Mouse (Mus musculus) heart, adult 2 months (tissue): Measurements from ENCODE around the gene Large1. TPM values are rescaled to one million over a fixed set of nuclear protein-coding genes. Genes with fewer than 3 reads are reported as not detected.

Experiments
- DNase-seq, 2 experiments: peaks; one replicate each; pipeline ENCODE4 v3.0.0; 2021
- H3K27ac ChIP-seq: fragments of 200-600 bp; 2 replicates; pipeline ENCODE4 v1.8.1; 2022
- H3K27me3 ChIP-seq: fragments of 200-500 bp; 2 replicates; pipeline ENCODE4 v1.6.1; 2012; ENCODE audit warnings: mild to moderate bottlenecking, low read length, inconsistent platforms, mixed read lengths; ENCODE audit not compliant: control insufficient read depth, insufficient read depth
- H3K36me3 ChIP-seq: fragments of 200-500 bp; 2 replicates; pipeline ENCODE4 v1.6.1; 2012; ENCODE audit warnings: low read length, inconsistent platforms; ENCODE audit not compliant: control insufficient read depth, insufficient read depth
- H3K4me1 ChIP-seq: fragments of 200-500 bp; 2 replicates; pipeline ENCODE4 v1.6.1; 2011; ENCODE audit warnings: low read length; ENCODE audit not compliant: control insufficient read depth, insufficient read depth
- H3K4me3 ChIP-seq: fragments of 200-600 bp; 2 replicates; pipeline ENCODE4 v1.8.1; 2022
- H3K79me2 ChIP-seq: fragments of 200-500 bp; replicated peaks from 2 replicates; pipeline ENCODE4 v1.6.1; 2012; ENCODE audit warnings: mild to moderate bottlenecking, inconsistent platforms, low read length, moderate library complexity, mixed read lengths; ENCODE audit not compliant: control insufficient read depth, insufficient read depth
- H3K9ac ChIP-seq: fragments of 200-500 bp; 2 replicates; pipeline ENCODE4 v1.6.1; 2012; ENCODE audit warnings: low read depth, mild to moderate bottlenecking, control low read depth, inconsistent platforms, low read length, mixed read lengths
- CTCF ChIP-seq: fragments of 200-600 bp; IDR thresholded peaks from 2 replicates; pipeline ENCODE4 v1.8.1; 2022; ENCODE audit warnings: antibody characterized with exemption, mild to moderate bottlenecking, moderate library complexity
- EP300 ChIP-seq: fragments of 200-500 bp; IDR thresholded peaks from 2 replicates; pipeline ENCODE4 v1.6.1; 2011; ENCODE audit warnings: low read depth, low read length, control low read depth; ENCODE audit not compliant: insufficient read depth
- POLR2A ChIP-seq: fragments of 200-500 bp; IDR thresholded peaks from 2 replicates; pipeline ENCODE4 v1.6.1; 2011; ENCODE audit warnings: mild to moderate bottlenecking, low read depth, low read length, control low read depth; ENCODE audit not compliant: insufficient read depth
- WGBS: fragments of 180-500 bp; shearing (Covaris S2); methylation state at CpG from one replicate; pipeline ENCODE4 v1.1.7; 2018; 5-methylcytosine and 5-hydroxymethylcytosine counted together
- intact Hi-C: fragments of 180-260 bp; cut with DNase I; formaldehyde crosslinking; loops from one replicate; pipeline ENCODE4 v1.15.1; 2025
- polyA plus RNA-seq: library from polyadenylated mRNA; depleted of rRNA; stranded (reverse); fragments of >200 nt; gene quantifications from 2 replicates; pipeline ENCODE4 v1.2.3, GENCODE M21; 2012
- total RNA-seq, 2 experiments: library from RNA; stranded (reverse); gene quantifications; 2 replicates each; pipeline ENCODE4 v1.2.3; 2021

The Large1 gene
- total and polyA plus RNA-seq, 3 experiments = 20.7 to 42.0 (median 36.0) TPM

DNA sequence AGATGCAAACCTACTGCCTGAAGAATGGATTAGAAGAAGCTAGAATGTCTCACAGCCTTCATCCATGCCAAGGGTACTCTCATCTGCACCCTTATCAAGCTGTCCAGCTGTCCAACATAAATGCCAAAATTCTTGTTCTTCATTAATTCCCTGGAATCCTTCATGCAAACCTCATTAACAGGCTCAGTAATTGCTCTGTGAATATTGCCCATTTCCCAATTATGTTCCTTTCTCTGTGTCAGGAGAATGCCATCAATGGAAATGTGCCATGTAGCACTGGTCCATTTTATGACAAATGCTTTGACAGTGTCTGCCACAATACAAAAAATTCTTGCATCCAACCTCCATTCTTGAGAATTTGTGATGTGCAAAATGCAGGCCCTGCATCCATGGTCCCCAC, 82.3 kb downstream of the Large1 start:
- Histone ChIP-seq H3K9ac (no peak overlapping the region), H3K4me3 (no peak overlapping the region)
- intact Hi-C loops = no loop called here

DNA sequence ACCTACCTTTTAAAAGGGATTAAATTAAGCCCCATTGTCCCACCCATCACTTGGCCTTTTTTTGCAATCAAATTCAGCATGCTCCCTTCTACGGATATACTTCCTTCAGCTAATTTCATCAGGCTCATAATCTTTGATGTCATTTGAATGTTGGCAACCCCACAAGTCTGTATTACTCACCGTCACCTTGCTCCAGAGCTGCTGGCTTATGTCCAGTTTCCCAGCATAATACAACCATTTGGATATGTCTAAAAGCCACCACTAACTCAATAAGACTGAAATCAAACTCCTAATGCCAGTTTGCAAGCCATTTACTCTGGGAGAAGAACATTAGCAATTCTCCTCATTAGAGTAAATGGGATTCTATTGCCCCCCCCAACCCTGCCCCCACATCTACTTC, 95.4 kb downstream of the Large1 start:
- Histone ChIP-seq H3K4me1 (no peaks in the 10 kb centered on the region; the same call in 1 of the 2 replicates), H3K9ac (no peak overlapping the region), H3K4me3 (no peak overlapping the region), H3K36me3 (peaks cover 2% of the 10 kb centered on the region), H3K27ac (no peak overlapping the region), H3K27me3 (no peaks in the 10 kb centered on the region), H3K79me2 (peaks cover 1% of the 10 kb centered on the region; the same call in 1 of the 2 replicates)
- WGBS = 5% methylated on average over 2 of the region's 2 CpGs
- no peak for DNase-seq
- TF ChIP-seq POLR2A (no peak), CTCF (no peak), EP300 (no peak)
- intact Hi-C loops = loop anchor here (2.0 kb wide), 1 partner anchor 15 kb away; no protein-coding TSS in a partner anchor

More for the DNA sequence above, 82.3 kb downstream of the Large1 start:
- H3K36me3 ChIP-seq = peaks cover 9% of the 10 kb centered on the region
- DNase-seq = no peak
- no peak overlapping the region for H3K27ac ChIP-seq
- peaks cover 1% of the 10 kb centered on the region; the same call in 1 of the 2 replicates for H3K79me2 ChIP-seq
- H3K4me1 ChIP-seq = peaks cover 9% of the 10 kb centered on the region
- no peak for TF ChIP-seq POLR2A
- TF ChIP-seq CTCF = no peak
- TF ChIP-seq EP300 = no peak
- no peaks in the 10 kb centered on the region for H3K27me3 ChIP-seq

DNA sequence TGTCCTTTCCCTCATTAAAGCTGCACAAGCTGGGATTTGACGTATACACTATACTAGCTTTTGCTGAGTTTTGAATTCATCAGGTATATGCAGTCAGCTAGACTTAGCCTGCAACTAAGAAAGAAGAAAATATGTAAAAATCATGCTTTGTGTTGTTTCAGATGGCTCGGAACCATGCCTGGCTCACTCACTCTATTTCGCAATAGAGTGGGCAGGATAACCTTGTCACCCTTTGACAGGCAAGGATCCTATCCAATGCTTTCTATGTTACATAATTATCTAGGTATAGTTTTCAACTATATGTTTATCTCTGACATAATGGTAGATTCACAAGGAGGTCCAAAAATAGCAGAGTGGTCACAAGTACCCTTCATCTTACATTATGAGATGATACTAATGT, 109.2 kb downstream of the Large1 start:
- no peak for DNase-seq
- WGBS = 96% methylated on average over 3 of the region's 3 CpGs
- H3K4me1 ChIP-seq = no peaks in the 10 kb centered on the region; the same call in 1 of the 2 replicates
- no peak overlapping the region for H3K9ac ChIP-seq
- no peak overlapping the region for H3K27ac ChIP-seq
- no peak for TF ChIP-seq EP300
- intact Hi-C loops = no loop called here
- H3K79me2 ChIP-seq = no peaks in the 10 kb centered on the region; the same call in 1 of the 2 replicates
- H3K36me3 ChIP-seq = no peaks in the 10 kb centered on the region
- no peaks in the 10 kb centered on the region for H3K27me3 ChIP-seq
- no peak overlapping the region for H3K4me3 ChIP-seq

DNA sequence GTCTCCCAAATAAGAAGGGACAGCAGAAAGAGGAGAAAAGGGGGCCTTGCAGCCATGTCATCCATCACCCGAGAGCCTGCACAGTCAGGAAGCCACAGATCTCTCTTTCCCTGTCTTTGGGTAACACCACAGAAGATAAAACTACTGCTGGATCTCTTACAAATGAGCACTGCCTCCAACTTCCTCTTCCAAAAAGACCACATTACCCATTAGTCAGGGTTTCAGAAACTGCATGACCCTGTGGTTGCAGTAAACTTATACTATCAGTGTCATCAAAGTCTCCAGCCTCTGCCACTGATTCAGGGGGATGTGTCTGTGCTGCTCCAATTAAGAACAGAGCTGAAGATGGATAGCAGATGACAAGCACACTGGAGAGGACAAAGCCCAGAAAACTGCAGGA, 111.3 kb downstream of the Large1 start:
- H3K4me1 ChIP-seq = no peaks in the 10 kb centered on the region; the same call in 1 of the 2 replicates
- no peak for DNase-seq
- no peaks in the 10 kb centered on the region for H3K27me3 ChIP-seq
- 59% methylated on average over 1 of the region's 1 CpGs for WGBS
- TF ChIP-seq CTCF (no peak), EP300 (no peak), POLR2A (no peak)
- H3K9ac ChIP-seq = no peak overlapping the region
- no peaks in the 10 kb centered on the region; the same call in 1 of the 2 replicates for H3K79me2 ChIP-seq
- intact Hi-C loops = loop anchor here (2.0 kb wide), 1 partner anchor 17 kb away; no protein-coding TSS in a partner anchor
- H3K4me3 ChIP-seq = no peak overlapping the region
- H3K36me3 ChIP-seq = no peaks in the 10 kb centered on the region
- no peak overlapping the region for H3K27ac ChIP-seq

DNA sequence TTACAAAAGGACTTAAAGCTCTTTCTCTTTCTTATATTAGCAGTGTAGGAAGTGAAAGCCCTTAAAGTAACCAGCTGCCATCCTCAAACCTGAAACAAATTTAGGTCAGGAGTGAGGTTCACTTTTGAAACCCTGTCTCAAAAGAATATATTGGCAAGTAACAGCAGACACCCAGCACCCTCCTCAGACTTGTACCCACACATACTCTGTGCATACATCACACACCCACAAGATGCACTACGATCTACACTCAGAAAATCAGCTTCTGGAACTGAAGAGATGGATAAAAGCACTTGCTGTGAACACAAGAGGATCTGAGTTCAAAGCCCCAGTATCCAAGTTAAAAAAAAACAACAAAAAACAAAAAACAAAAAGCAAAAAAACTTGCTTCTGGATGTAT, 119.1 kb downstream of the Large1 start:
- intact Hi-C loops = no loop called here

DNA sequence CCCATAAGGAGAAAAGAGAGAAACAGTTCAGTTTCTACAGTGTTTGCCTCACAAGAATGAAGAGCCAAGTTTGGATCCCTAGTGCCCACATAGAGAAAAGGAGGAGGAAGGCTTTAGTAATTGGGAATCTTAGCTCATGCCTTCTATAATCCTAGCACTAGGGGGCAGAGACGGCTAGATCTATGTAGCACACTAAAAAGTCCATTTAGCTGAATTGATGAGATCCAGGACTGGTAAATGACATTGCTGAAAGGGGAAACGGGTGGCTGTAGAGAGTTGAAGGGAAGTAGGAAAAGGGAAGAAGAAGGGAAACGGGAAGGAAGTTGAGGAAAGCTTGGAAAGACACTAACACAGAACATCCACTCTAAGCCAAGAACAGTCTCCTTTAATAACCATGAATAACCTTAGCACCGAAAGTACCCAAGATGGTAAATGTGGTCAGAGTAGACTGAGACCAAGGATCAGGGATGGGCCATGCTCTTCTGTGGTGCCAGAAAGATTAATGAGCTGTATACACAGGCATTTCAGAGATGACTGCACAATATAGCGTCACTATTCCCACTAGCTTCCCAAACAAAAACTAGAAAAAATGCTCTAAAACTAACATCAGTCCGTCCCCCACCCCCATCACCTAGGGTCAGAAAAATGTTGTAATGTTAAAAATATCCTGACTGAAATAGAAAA, 119.8 kb downstream of the Large1 start:
- H3K4me3 ChIP-seq = no peak overlapping the region
- H3K27ac ChIP-seq = no peak overlapping the region
- intact Hi-C loops = loop anchor here (2.0 kb wide), 1 partner anchor 121 kb away; no protein-coding TSS in a partner anchor
- no peak overlapping the region for H3K9ac ChIP-seq
- H3K36me3 ChIP-seq = no peaks in the 10 kb centered on the region
- WGBS = 43% methylated on average over 6 of the region's 6 CpGs
- H3K27me3 ChIP-seq = no peaks in the 10 kb centered on the region
- no peak for TF ChIP-seq EP300
- TF ChIP-seq CTCF = peak; percentile 87
- TF ChIP-seq POLR2A = no peak
- H3K79me2 ChIP-seq = no peaks in the 10 kb centered on the region; the same call in 1 of the 2 replicates
- H3K4me1 ChIP-seq = peaks cover 1% of the 10 kb centered on the region; the same call in 1 of the 2 replicates
- DNase-seq = peak in 1 of 2 experiments; percentile 10

More for the DNA sequence above, 119.1 kb downstream of the Large1 start:
- Histone ChIP-seq H3K36me3 (no peaks in the 10 kb centered on the region), H3K4me1 (peaks cover 1% of the 10 kb centered on the region; the same call in 1 of the 2 replicates), H3K9ac (no peak overlapping the region), H3K79me2 (no peaks in the 10 kb centered on the region; the same call in 1 of the 2 replicates), H3K4me3 (no peak overlapping the region), H3K27me3 (no peaks in the 10 kb centered on the region), H3K27ac (no peak overlapping the region)
- TF ChIP-seq CTCF (no peak), EP300 (no peak), POLR2A (no peak)
- WGBS = 93% methylated on average over 1 of the region's 1 CpGs
- DNase-seq = no peak
